Mouse (Mus musculus) CH12.LX (cell line): ENCODE measurements around the gene Pdcd5.

Experiments used
- CTCF ChIP-seq, 2 experiments: IDR thresholded peaks in 1 of 2; conservative IDR thresholded peaks in 1 of 2; 2 replicates each; pipeline ENCODE4 v1.5.1; 2011 to 2012; ENCODE audit warnings: low read depth in 2 of 2, low read length in 2 of 2, improper control_type of control experiment in 1 of 2, inconsistent platforms in 1 of 2, mild to moderate bottlenecking in 1 of 2, moderate library complexity in 1 of 2
- GABPA ChIP-seq: IDR thresholded peaks from 2 replicates; pipeline ENCODE4 v1.6.1; 2012; ENCODE audit warnings: low read depth, low read length, improper control_type of control experiment, inconsistent platforms; ENCODE audit not compliant: insufficient replicate concordance
- KAT2A ChIP-seq: IDR thresholded peaks from 2 replicates; pipeline ENCODE4 v1.6.1; 2012; ENCODE audit warnings: low read length, improper control_type of control experiment, inconsistent platforms; ENCODE audit not compliant: insufficient replicate concordance
- MAZ ChIP-seq: IDR thresholded peaks from 2 replicates; pipeline ENCODE4 v1.6.1; 2012; ENCODE audit warnings: low read depth, mild to moderate bottlenecking, inconsistent platforms, low read length, improper control_type of control experiment, moderate library complexity
- MEF2A ChIP-seq: IDR thresholded peaks from 2 replicates; pipeline ENCODE4 v1.6.1; 2014; ENCODE audit warnings: low read depth, mild to moderate bottlenecking, inconsistent platforms, low read length, improper control_type of control experiment, borderline replicate concordance
- POLR2A ChIP-seq: IDR thresholded peaks from 2 replicates; pipeline ENCODE4 v1.6.1; 2011; ENCODE audit warnings: low read depth, mild to moderate bottlenecking, improper control_type of control experiment, low read length
- RCOR1 ChIP-seq: conservative IDR thresholded peaks from 2 replicates; pipeline ENCODE4 v1.6.1; 2012; ENCODE audit warnings: low read depth, mild to moderate bottlenecking, inconsistent platforms, low read length, improper control_type of control experiment
- SIN3A ChIP-seq: IDR thresholded peaks from 2 replicates; pipeline ENCODE4 v1.6.1; 2012; ENCODE audit warnings: low read length, improper control_type of control experiment, inconsistent platforms
- TCF12 ChIP-seq: IDR thresholded peaks from 2 replicates; pipeline ENCODE4 v1.6.1; 2014; ENCODE audit warnings: low read depth, mild to moderate bottlenecking, inconsistent platforms, low read length, improper control_type of control experiment

DNA sequence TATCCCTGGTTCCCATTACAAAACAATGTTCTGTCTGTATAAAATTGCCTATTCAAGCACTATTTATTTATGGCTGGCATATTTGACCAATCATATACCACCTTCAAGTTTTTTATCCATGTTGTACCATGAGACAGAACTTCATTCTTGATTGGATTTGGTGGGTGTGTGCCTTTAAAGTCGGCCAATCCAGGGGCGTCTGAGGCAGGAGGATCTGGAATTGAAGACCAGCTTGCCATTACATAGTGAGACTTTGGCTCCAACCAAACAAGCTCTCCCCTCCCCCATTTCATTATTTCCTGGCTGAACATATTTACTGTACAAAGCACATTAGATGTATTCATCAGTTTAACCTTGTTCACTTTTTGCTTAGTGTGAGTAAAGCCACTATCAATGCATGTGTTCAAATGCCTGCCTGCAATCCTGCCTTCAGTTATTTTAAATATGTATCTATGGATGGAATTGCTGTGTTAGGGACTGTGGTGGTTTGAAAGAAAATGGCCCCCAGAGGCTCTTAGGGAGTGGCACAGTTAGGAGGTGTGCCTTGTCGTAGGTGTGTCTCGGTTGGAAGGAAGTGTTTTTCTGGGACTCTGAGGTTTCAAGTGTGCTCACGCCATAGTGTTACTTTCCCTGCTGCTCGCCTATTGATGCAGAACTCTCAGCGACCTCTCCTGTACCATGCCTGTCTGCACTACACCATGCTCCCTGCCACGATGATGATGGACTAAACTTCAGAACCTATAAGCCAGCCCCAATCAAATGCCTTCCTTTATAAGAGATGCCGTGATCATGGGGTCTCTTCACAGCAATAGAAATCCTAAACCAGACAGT is 1.1 kb upstream of the Pdcd5 start:
- TF ChIP-seq MEF2A = no peak
- TF ChIP-seq KAT2A = no peak
- TF ChIP-seq TCF12 = no peak
- TF ChIP-seq MAZ = no peak
- TF ChIP-seq RCOR1 = no peak
- no peak for TF ChIP-seq GABPA
- TF ChIP-seq POLR2A = no peak
- TF ChIP-seq CTCF (conservative IDR thresholded peaks at IDR 0.05 in 1 of 2, IDR thresholded peaks at IDR 0.05 in 1 of 2; ENCODE audit: low read depth in 2 of 2, low read length in 2 of 2) = no peak
- TF ChIP-seq SIN3A = no peak
